Mouse (Mus musculus) c-Kit-positive CD71-negative TER-119-negative erythroid progenitor cells, embryonic 14.5 days (primary cell): ENCODE data around the gene Wsb1.
"Not testable (repeated sequence)": the region's sequence is repeated elsewhere in the genome, so short reads cannot be mapped to it uniquely, and the experiment has no call there.

Source experiments
- DNase-seq: peaks from one replicate; pipeline ENCODE4 v3.0.0-alpha.2; 2013; ENCODE audit warnings: low read depth

Gene Wsb1

DNA sequence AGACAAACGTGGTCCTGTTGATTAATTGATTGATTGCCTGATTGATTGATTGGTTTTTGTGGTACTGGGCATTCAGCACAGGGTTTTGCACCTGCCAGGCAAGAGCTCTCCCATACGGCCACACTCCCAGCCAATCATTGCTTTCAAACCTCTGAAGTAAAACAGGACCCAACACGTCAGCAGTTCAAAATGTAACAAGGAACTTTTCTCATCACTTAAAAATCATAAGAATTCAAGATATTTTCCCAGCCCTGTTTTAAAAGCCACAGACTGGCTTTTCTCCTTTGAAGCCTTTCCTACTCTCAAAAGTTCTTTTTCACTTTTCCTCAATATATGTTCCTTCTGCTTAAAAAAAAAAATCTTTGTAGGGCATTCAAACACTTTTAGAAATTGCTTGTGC, 9.9 kb upstream of the Wsb1 start:
- DNase-seq = no peak

GRCm38 (mm10) chr11:79260126-79260525, 5.7 kb upstream of the Wsb1 start:
- DNase-seq = not testable (repeated sequence)

DNA sequence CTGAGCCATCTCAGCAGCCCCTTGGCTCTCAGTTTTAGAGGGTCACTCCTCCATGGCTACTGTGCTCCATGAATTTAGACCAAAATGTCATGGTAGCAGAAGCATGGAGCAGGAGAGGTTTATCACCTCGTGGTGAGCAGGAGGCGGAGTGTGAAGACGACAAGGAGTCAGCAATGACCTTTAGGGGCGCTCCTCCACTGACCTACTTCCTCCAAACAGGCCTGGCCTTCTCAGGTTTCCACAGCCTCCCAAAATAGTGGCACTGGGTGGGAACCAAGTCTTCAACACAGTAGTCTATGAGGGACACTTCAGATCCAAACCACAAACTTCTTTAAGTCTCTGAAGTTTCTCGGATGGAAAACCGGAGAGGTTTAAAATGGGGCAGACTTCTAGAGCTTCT, 4.3 kb upstream of the Wsb1 start:
- DNase-seq = no peak

- no peak for DNase-seq
Observed at GRCm38 (mm10) chr11:79253542-79254390, 705 bp downstream of the Wsb1 start.

GRCm38 (mm10) chr11:79252881-79253541, 1.5 kb downstream of the Wsb1 start:
- peak; percentile 57 for DNase-seq

GRCm38 (mm10) chr11:79239024-79239423, 15.4 kb downstream of the Wsb1 start:
- DNase-seq = no peak

- no peak for DNase-seq
Observed at GRCm38 (mm10) chr11:79238398-79238752, 16.1 kb downstream of the Wsb1 start.

- no peak for DNase-seq
Observed at GRCm38 (mm10) chr11:79237644-79238397, 16.6 kb downstream of the Wsb1 start.

GRCm38 (mm10) chr11:79230251-79230570, 24.3 kb downstream of the Wsb1 start:
- DNase-seq = no peak

- no peak for DNase-seq
Observed at GRCm38 (mm10) chr11:79229561-79230250, 24.8 kb downstream of the Wsb1 start.

DNA sequence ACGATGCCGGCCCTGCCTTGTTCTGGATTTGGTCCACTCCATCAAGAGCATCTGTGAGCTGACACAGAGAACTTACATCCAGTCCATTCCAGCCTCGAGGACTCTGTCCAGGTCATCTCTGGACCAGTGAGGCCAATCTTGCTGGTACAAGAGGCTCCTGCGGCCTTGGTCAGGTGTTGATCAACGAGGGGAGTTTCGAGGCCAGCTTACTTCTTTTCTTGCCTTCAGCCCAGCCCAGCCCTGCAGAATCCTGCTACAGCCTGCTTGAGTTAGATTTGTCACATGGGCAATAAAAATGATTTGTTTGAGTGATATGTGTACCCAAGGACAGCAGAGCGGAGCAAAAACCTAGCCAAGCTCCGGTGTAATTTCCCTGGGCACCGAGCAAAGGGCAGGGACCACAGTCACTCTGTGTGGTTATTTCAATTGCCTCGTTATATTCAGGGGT, 25.4 kb downstream of the Wsb1 start:
- no peak for DNase-seq

DNA sequence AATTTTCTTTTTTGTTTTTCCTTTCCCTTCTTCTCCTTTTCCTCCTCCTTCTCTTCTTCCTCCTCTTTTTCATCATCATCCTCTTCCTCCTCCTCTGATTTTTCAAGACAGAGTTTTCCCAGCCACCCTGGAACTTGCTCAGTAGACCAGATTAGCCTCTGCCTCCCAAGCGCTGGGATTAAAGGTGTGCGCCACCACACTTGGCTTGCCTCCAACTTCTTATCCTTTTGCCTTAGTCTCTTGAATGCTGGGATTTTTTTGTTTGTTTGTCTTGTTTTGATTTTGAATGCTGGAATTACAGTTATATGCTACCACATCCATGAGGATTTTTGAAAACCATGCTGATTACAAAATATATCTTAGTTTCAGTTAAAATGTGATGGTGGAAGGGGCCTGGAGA, 26.4 kb downstream of the Wsb1 start:
- DNase-seq = no peak

- no peak for DNase-seq
Observed at GRCm38 (mm10) chr11:79225371-79226155, 28.9 kb downstream of the Wsb1 start.

GRCm38 (mm10) chr11:79224562-79225280, 29.8 kb downstream of the Wsb1 start:
- DNase-seq = peak; percentile 85

DNA sequence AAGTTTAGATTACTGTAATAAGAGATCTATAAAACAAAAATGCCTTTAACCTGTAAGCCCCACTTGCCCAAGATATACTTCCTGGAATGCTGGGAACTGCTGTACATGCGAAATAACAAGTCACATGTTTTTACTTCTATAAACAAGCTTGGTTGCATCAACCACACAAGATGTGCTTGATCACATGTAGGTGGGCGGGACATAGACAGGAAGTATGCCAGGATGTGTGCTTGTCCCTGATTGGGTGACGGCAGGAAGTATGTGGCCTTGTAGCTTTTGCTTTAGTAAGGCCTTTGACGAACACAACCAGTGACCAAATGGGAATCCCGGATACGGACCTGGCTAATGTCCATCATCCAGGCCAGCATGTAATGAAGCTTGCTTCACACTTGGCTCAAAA, 31.1 kb downstream of the Wsb1 start:
- DNase-seq = peak; percentile 23

DNA sequence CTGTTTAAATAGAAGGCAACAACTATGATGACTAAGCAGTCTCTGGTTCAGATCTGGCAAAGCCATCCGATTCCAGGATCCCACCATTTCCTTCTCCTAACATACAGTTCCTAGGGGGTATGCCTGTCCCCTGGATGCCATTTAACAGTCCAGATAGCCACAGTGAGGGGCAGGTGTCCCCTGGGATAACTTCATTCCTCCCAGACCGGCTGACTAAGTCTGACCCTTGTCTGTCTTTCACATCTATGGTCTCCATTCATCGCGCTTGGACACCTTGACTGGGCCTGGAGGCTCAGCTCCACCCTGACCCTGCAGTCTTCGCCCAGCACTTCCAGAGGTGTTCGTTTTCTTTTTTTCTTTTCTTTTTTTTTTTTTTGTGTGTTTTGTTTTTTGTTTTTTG, 31.8 kb downstream of the Wsb1 start:
- DNase-seq = no peak

DNA sequence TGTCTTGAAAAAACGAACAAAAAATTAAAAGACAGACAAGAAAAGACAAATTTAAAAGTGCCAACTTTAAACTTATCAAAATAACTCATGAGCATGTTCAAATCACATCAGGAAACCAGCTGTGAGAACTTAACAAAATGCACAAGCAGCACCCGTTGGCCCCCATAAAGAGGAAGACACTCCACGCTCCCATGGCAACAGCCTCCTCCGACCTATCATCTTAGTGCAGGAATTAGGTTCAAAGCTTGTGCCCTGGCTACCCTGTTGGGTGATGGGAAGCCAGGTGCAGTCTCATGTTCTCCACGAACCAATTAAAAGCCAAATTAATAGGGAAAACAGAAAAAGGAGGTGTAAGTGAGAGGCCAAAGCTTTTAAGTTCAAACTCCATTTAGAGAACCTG, 32.8 kb downstream of the Wsb1 start:
- DNase-seq = no peak

GRCm38 (mm10) chr11:79218936-79219626, 35.4 kb downstream of the Wsb1 start:
- no peak for DNase-seq

GRCm38 (mm10) chr11:79218061-79218460, 36.4 kb downstream of the Wsb1 start:
- no peak for DNase-seq

DNA sequence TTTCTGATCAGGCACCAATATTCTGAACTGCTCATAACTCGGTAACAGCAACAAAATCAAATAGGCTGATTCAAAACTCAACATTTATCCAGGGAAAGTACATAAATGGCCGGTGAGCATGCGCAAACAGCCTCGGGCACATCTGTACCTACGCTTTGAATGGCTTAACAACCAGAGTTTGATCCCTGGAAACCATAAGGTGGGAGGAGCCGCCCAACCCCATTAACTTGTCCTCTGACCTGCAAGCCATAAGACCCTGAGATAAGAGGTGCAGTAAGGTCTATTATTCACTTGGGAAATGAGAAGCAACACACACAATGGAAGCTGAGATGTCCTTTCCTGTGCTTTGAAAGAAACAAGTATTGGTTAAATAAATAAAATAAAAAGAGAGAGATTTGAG, 37.3 kb downstream of the Wsb1 start:
- DNase-seq = no peak
